Mouse (Mus musculus) spleen, postnatal 0 days (tissue): ENCODE data around the gene Gm3460. TPM values are rescaled to one million over a fixed set of nuclear protein-coding genes. Genes with fewer than 3 reads are reported as not detected.

Experiments
- polyA plus RNA-seq: library from polyadenylated mRNA; unstranded; fragments of >200 nt; fragmentation: Nextera tagmentation; extraction: Ambion mirVana; gene quantifications from 2 replicates; pipeline ENCODE4 v1.2.1, GENCODE M21; 2015

Gene Gm3460
- not detected in 2 replicates for polyA plus RNA-seq

DNA sequence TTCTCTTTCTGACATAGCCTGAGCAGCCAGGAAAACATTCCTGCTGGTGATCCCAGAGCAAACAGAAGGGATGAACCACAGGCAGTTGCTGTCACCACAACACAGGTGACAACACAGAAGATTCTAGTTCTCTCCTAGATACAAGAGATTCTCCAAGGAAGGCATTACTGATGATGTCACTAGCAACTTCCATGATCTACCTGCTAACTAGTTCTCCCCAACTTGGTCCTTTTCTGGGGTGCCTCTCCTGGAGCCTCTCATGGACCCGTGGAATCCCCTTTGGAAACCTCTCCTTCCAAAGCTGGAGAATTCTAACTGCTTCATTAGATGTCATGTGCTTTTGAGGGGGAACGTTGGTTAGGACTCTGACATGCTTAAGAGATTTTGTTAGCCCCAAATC lies at the start of gene Gm3460:
Gm3460 (minus strand) TSS at position 101 of the 400 bp plus-strand sequence.

DNA sequence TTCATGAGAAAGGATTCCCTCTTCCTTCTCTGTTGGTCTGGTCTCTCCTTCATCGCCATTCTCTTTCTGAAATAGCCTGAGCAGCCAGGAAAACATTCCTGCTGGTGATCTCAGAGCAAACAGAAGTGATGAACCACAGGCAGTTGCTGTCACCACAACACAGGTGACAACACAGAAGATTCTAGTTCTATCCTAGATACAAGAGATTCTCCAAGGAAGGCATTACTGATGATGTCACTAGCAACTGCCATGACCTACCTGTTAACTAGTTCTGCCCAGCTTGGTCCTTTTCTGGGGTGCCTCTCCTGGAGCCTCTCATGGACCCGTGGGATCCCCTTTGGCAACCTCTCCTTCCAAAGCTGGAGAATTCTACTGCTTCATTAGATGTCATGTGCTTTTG lies 31.7 kb downstream of the Gm3460 start, which contains the start of gene Gm3629:
Gm3629 (minus strand) TSS at position 101 of the 400 bp plus-strand sequence.

Other genes with a start within 250 kb of the Gm3460 start
- gene Gm16440, start 232.1 kb downstream of the Gm3460 start, polyA plus RNA-seq: not detected in 2 replicates
- not detected in 2 replicates for gene Gm3591, start 209.9 kb downstream of the Gm3460 start, polyA plus RNA-seq
- not detected in 2 replicates for gene Gm3594, start 177.8 kb downstream of the Gm3460 start, polyA plus RNA-seq
- gene Gm8356, start 85.1 kb downstream of the Gm3460 start, polyA plus RNA-seq: not detected in 2 replicates
- gene Gm3629, start 31.8 kb downstream of the Gm3460 start, polyA plus RNA-seq: 0.10 and 0.15 TPM in 2 replicates
- gene Gm10251, start 61.8 kb upstream of the Gm3460 start, polyA plus RNA-seq: not detected in 2 replicates
- not detected in 2 replicates for gene Gm8050, start 97.8 kb upstream of the Gm3460 start, polyA plus RNA-seq
- 0.72 and 1.1 TPM in 2 replicates for gene Gm3636, start 119.9 kb upstream of the Gm3460 start, polyA plus RNA-seq
- gene Gm8362, start 152.0 kb upstream of the Gm3460 start, polyA plus RNA-seq: not detected in 2 replicates
- gene Gm3642, start 217.9 kb upstream of the Gm3460 start, polyA plus RNA-seq: not detected in 2 replicates